Mouse (Mus musculus): ENCODE data around the gene Myom1. TPM values are rescaled to one million over a fixed set of nuclear protein-coding genes. Genes with fewer than 3 reads are reported as not detected.

Gene Myom1
- total and polyA plus RNA-seq, 2 experiments from 2014 or later: 0.60 to 1.2 TPM

- Histone ChIP-seq H3K4me1 (ENCODE audit: insufficient read depth, low read length) (no peaks in the 10 kb centered on the region), H3K27ac (ENCODE audit: low read depth, low read length) (no peak overlapping the region), H3K36me3 (ENCODE audit: insufficient read depth, low read length) (no peaks in the 10 kb centered on the region), H3K9me3 (ENCODE audit: low read length) (no peaks in the 10 kb centered on the region), H3K4me3 (ENCODE audit: low read depth, low read length) (no peak overlapping the region), H3K4me2 (ENCODE audit: low read depth, low read length, poor library complexity, severe bottlenecking) (no peak overlapping the region), H3K27me3 (ENCODE audit: insufficient read depth, low read length) (no peaks in the 10 kb centered on the region), H3K9ac (replicated peaks; ENCODE audit: low read length, poor library complexity, severe bottlenecking) (no peak overlapping the region)
- 87% methylated on average over 13 of the region's 13 CpGs for WGBS
- DNase-seq (ENCODE audit: low spot score) (no peak), ATAC-seq (ENCODE audit: low FRiP score) (no peak)
- no peak for TF ChIP-seq CTCF (IDR thresholded peaks at IDR 0.05)
Measured at GRCm38 (mm10) chr17:71022841-71023240, 20.4 kb downstream of the Myom1 start.

- H3K4me3 ChIP-seq (ENCODE audit: low read depth, low read length): no peak overlapping the region
- no peak overlapping the region for H3K27ac ChIP-seq (ENCODE audit: low read depth, low read length)
- no peak for TF ChIP-seq CTCF (IDR thresholded peaks at IDR 0.05)
- DNase-seq (ENCODE audit: low spot score) (no peak), ATAC-seq (ENCODE audit: low FRiP score) (no peak)
- no peaks in the 10 kb centered on the region for H3K9me3 ChIP-seq (ENCODE audit: low read length)
- no peaks in the 10 kb centered on the region for H3K36me3 ChIP-seq (ENCODE audit: insufficient read depth, low read length)
- no peaks in the 10 kb centered on the region for H3K4me1 ChIP-seq (ENCODE audit: insufficient read depth, low read length)
- no peak overlapping the region for H3K4me2 ChIP-seq (ENCODE audit: low read depth, low read length, poor library complexity, severe bottlenecking)
- no peaks in the 10 kb centered on the region for H3K27me3 ChIP-seq (ENCODE audit: insufficient read depth, low read length)
- H3K9ac ChIP-seq (replicated peaks; ENCODE audit: low read length, poor library complexity, severe bottlenecking): no peak overlapping the region
- WGBS: 95% methylated on average over 10 of the region's 10 CpGs
Measured at GRCm38 (mm10) chr17:71024071-71024470, 21.6 kb downstream of the Myom1 start.

DNA sequence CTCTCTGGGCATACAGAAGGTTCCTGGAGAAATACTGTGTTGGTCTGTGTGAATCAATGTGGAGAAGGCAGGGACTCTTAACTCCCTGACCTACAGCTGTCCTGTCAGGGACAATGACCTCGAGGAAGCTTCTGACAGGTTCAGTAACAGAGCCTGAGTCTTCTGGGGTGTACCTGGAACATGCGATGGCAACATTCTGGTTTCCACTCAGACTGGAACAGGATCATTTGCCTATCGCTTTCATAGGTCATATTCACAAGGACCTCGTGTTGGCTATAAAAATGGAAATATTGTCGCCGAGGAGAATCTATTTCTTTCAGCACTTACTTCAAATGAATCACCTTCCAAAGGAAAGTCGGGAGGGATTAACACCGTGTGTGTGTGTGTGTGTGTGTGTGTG is 23.5 kb downstream of the Myom1 start:
- Histone ChIP-seq H3K9me3 (ENCODE audit: low read length) (no peaks in the 10 kb centered on the region), H3K4me1 (ENCODE audit: insufficient read depth, low read length) (no peaks in the 10 kb centered on the region), H3K27ac (ENCODE audit: low read depth, low read length) (no peak overlapping the region), H3K27me3 (ENCODE audit: insufficient read depth, low read length) (no peaks in the 10 kb centered on the region), H3K4me2 (ENCODE audit: low read depth, low read length, poor library complexity, severe bottlenecking) (no peak overlapping the region), H3K36me3 (ENCODE audit: insufficient read depth, low read length) (no peaks in the 10 kb centered on the region), H3K4me3 (ENCODE audit: low read depth, low read length) (no peak overlapping the region), H3K9ac (replicated peaks; ENCODE audit: low read length, poor library complexity, severe bottlenecking) (no peak overlapping the region)
- DNase-seq (ENCODE audit: low spot score) (no peak), ATAC-seq (ENCODE audit: low FRiP score) (no peak)
- WGBS: 76% methylated on average over 8 of the region's 8 CpGs
- no peak for TF ChIP-seq CTCF (IDR thresholded peaks at IDR 0.05)

- no peak overlapping the region for H3K4me3 ChIP-seq (ENCODE audit: low read depth, low read length)
- H3K4me2 ChIP-seq (ENCODE audit: low read depth, low read length, poor library complexity, severe bottlenecking): no peak overlapping the region
- no peaks in the 10 kb centered on the region for H3K4me1 ChIP-seq (ENCODE audit: insufficient read depth, low read length)
- H3K27me3 ChIP-seq (ENCODE audit: insufficient read depth, low read length): no peaks in the 10 kb centered on the region
- H3K27ac ChIP-seq (ENCODE audit: low read depth, low read length): no peak overlapping the region
- DNase-seq (ENCODE audit: low spot score): no peak
- 91% methylated on average over 3 of the region's 3 CpGs for WGBS
- no peaks in the 10 kb centered on the region for H3K9me3 ChIP-seq (ENCODE audit: low read length)
- ATAC-seq (ENCODE audit: low FRiP score): no peak
- H3K9ac ChIP-seq (replicated peaks; ENCODE audit: low read length, poor library complexity, severe bottlenecking): no peak overlapping the region
- no peak for TF ChIP-seq CTCF (IDR thresholded peaks at IDR 0.05)
- no peaks in the 10 kb centered on the region for H3K36me3 ChIP-seq (ENCODE audit: insufficient read depth, low read length)
Measured at GRCm38 (mm10) chr17:71027186-71027585, 24.8 kb downstream of the Myom1 start.

GRCm38 (mm10) chr17:71032719-71033118 is 30.3 kb downstream of the Myom1 start:
- Histone ChIP-seq H3K4me2 (ENCODE audit: low read depth, low read length, poor library complexity, severe bottlenecking) (no peak overlapping the region), H3K27ac (ENCODE audit: low read depth, low read length) (no peak overlapping the region), H3K27me3 (ENCODE audit: insufficient read depth, low read length) (no peaks in the 10 kb centered on the region), H3K4me3 (ENCODE audit: low read depth, low read length) (no peak overlapping the region), H3K4me1 (ENCODE audit: insufficient read depth, low read length) (no peaks in the 10 kb centered on the region), H3K36me3 (ENCODE audit: insufficient read depth, low read length) (no peaks in the 10 kb centered on the region), H3K9me3 (ENCODE audit: low read length) (no peaks in the 10 kb centered on the region), H3K9ac (replicated peaks; ENCODE audit: low read length, poor library complexity, severe bottlenecking) (no peak overlapping the region)
- TF ChIP-seq CTCF (IDR thresholded peaks at IDR 0.05): no peak
- WGBS: 85% methylated on average over 10 of the region's 10 CpGs
- no peak for DNase-seq (ENCODE audit: low spot score)
- ATAC-seq (ENCODE audit: low FRiP score): no peak

DNA sequence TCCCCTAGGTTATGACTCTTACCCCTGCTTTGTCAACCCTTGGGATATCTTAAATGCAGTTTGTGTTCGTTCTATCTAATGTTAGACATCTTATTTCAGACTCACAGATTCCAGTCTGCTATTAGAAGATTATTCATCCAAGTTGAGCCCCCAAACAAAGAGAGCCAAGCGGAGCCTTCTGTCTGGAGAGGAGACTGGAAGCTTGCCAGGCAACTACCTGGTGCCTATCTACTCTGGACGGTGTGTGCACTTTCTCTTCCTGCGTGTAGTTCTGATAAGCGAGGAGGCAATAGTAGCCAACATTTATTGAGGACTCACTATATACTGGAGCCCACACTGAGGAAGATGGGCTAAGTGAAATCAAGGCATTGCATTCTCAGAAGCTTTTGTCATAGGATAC is 32.0 kb downstream of the Myom1 start:
- DNase-seq (ENCODE audit: low spot score): no peak
- TF ChIP-seq CTCF (IDR thresholded peaks at IDR 0.05): no peak
- H3K9me3 ChIP-seq (ENCODE audit: low read length): no peaks in the 10 kb centered on the region
- H3K36me3 ChIP-seq (ENCODE audit: insufficient read depth, low read length): no peaks in the 10 kb centered on the region
- no peak overlapping the region for H3K27ac ChIP-seq (ENCODE audit: low read depth, low read length)
- 83% methylated on average over 5 of the region's 5 CpGs for WGBS
- H3K27me3 ChIP-seq (ENCODE audit: insufficient read depth, low read length): no peaks in the 10 kb centered on the region
- no peak for ATAC-seq (ENCODE audit: low FRiP score)
- no peaks in the 10 kb centered on the region for H3K4me1 ChIP-seq (ENCODE audit: insufficient read depth, low read length)
- H3K9ac ChIP-seq (replicated peaks; ENCODE audit: low read length, poor library complexity, severe bottlenecking): no peak overlapping the region
- H3K4me2 ChIP-seq (ENCODE audit: low read depth, low read length, poor library complexity, severe bottlenecking): no peak overlapping the region
- H3K4me3 ChIP-seq (ENCODE audit: low read depth, low read length): no peak overlapping the region

All from midbrain, postnatal 0 days (tissue).